In the genomic region with DNA sequence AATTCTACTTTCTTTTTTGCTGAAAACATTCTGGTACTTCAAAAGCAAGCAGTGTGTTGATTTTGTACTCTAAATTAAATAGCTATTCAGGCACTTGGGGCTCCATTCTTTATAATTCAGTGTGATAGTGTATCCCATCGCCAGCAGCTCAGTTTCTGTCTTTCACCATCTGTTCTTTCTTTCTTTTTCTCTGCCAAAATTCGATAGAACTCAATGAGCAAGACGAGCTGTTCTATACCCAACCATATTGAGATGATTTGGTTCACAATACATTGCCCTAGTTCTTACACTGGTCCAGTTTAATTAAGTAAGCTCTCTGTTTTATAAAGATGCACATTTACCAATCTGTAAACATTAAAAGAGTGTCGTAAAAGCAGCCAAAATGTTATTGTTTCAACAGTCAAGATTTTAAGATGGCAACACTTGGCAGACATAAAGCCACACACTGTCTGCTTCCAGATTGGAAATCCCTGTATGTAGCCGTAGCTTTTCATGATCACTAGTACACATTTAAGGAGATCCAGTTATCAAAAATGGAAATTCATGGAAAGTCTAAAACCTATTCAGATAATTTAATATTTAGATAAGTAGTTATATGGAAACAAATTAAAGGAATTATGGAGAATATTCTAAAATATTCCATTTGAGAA, we compare ENCODE assay signal across 21 mouse cellular contexts.
DNase-seq lines count a peak whose midpoint lies in the region; ATAC-seq and TF ChIP-seq lines count a peak whose summit lies in the region.
"Had no signal": no experiment of that assay in that cellular context is flagged by ENCODE, and none has a peak within 500 bp of the region (broad histone marks: within the 10 kb centered on the region; RNA-seq: fewer than 3 reads in every experiment).

No protein-coding gene starts in this region.

- H3K79me2 ChIP-seq in MEL (ENCODE audit: control insufficient read depth, insufficient read depth, low read length, poor library complexity), result no peaks in the 10 kb centered on the region

- H3K4me2 ChIP-seq in forebrain, embryonic 13.5 days, result no peak overlapping the region
- H3K4me2 ChIP-seq in forebrain, embryonic 16.5 days (ENCODE audit: low read length), result no peak overlapping the region
- H3K4me2 ChIP-seq: heart, embryonic 11.5 days; kidney, embryonic 15.5 days; neural tube, embryonic 15.5 days had no signal

- WGBS in forebrain, embryonic 13.5 days, result 34% methylated on average over 5 of the region's 5 CpGs
- 85% methylated on average over 5 of the region's 5 CpGs for WGBS in forebrain, embryonic 10.5 days
- WGBS in forebrain, embryonic 16.5 days, result 17% methylated on average over 5 of the region's 5 CpGs

- H3K27ac ChIP-seq in forebrain, embryonic 13.5 days, result no peak overlapping the region
- no peak overlapping the region for H3K27ac ChIP-seq in forebrain, embryonic 10.5 days
- H3K27ac ChIP-seq in MEL (ENCODE audit: control insufficient read depth, low read depth, low read length), result no peak overlapping the region
- peak overlapping the region; percentile 60 for H3K27ac ChIP-seq in forebrain, embryonic 16.5 days (ENCODE audit: low read length)
- H3K27ac ChIP-seq: embryonic facial prominence, embryonic 10.5 days; kidney, embryonic 15.5 days; neural tube, embryonic 15.5 days had no signal

- no peaks in the 10 kb centered on the region for H3K36me3 ChIP-seq in forebrain, embryonic 13.5 days (ENCODE audit: poor library complexity, severe bottlenecking)
- H3K36me3 ChIP-seq in forebrain, embryonic 10.5 days (replicated peaks), result no peaks in the 10 kb centered on the region
- no peaks in the 10 kb centered on the region for H3K36me3 ChIP-seq in MEL (ENCODE audit: control insufficient read depth in 1 of 2, insufficient read depth in 2 of 2, low read length in 2 of 2)
- H3K36me3 ChIP-seq in forebrain, embryonic 16.5 days (ENCODE audit: control insufficient read depth, insufficient read depth), result no peaks in the 10 kb centered on the region
- H3K36me3 ChIP-seq: neural tube, embryonic 15.5 days had no signal

- no peak overlapping the region for H3K4me3 ChIP-seq in forebrain, embryonic 13.5 days
- no peak overlapping the region for H3K4me3 ChIP-seq in forebrain, embryonic 10.5 days
- peak overlapping the region in 1 of 2 experiments; percentile 54; a peak in 2 of 4 replicates for H3K4me3 ChIP-seq in MEL (ENCODE audit: control insufficient read depth in 1 of 2, insufficient read depth in 1 of 2, low read depth in 2 of 2, low read length in 2 of 2)
- no peak overlapping the region for H3K4me3 ChIP-seq in forebrain, embryonic 16.5 days (replicated peaks; ENCODE audit: low read length)
- H3K4me3 ChIP-seq: embryonic facial prominence, embryonic 10.5 days; kidney, embryonic 15.5 days; neural tube, embryonic 15.5 days had no signal

- H3K9me3 ChIP-seq in forebrain, embryonic 13.5 days (replicated peaks), result no peaks in the 10 kb centered on the region
- no peaks in the 10 kb centered on the region for H3K9me3 ChIP-seq in forebrain, embryonic 10.5 days
- H3K9me3 ChIP-seq in MEL (replicated peaks; ENCODE audit: insufficient read depth, low read length), result no peaks in the 10 kb centered on the region
- H3K9me3 ChIP-seq in forebrain, embryonic 16.5 days (ENCODE audit: control insufficient read depth, low read length), result no peaks in the 10 kb centered on the region
- H3K9me3 ChIP-seq: embryonic facial prominence, embryonic 10.5 days; kidney, embryonic 15.5 days; neural tube, embryonic 15.5 days had no signal

- no peak for TF ChIP-seq EP300 in MEL (IDR thresholded peaks at IDR 0.05; ENCODE audit: low read depth in 1 of 2, low read length in 2 of 2)

- no peak for TF ChIP-seq RAD21 in MEL (IDR thresholded peaks at IDR 0.05; ENCODE audit: low read depth, low read length)

- no peak for DNase-seq in forebrain, embryonic 10.5 days (ENCODE audit: extremely low spot score, low spot score)
- peak; percentile 13 for DNase-seq in layer of hippocampus, adult 11-12 months (ENCODE audit: low spot score)
- no peak for DNase-seq in layer of hippocampus, postnatal 36 days
- peak; percentile 10 for DNase-seq in MEL (ENCODE audit: low read depth, low spot score)
- no peak for DNase-seq in testis, postnatal 10 days (ENCODE audit: low spot score)
- DNase-seq: adrenal gland, postnatal 10 days; B cell, adult 2 months; cerebellum, postnatal 36 days; heart, postnatal 14 days; liver; liver, postnatal 0 days; lung, postnatal 36 days; right cerebral cortex, postnatal 4 days; thymus, postnatal 4 days had no signal

- no peak for TF ChIP-seq CTCF in MEL (IDR thresholded peaks at IDR 0.05 in 2 of 3, conservative IDR thresholded peaks at IDR 0.05 in 1 of 3; ENCODE audit: control insufficient read depth in 1 of 3, insufficient read depth in 1 of 3, low read depth in 2 of 3, low read length in 3 of 3, poor library complexity in 1 of 3, severe bottlenecking in 1 of 3)

- H3K27me3 ChIP-seq in forebrain, embryonic 13.5 days, result no peaks in the 10 kb centered on the region
- no peaks in the 10 kb centered on the region for H3K27me3 ChIP-seq in forebrain, embryonic 10.5 days (ENCODE audit: poor library complexity, severe bottlenecking)
- H3K27me3 ChIP-seq in MEL (ENCODE audit: control insufficient read depth in 1 of 2, insufficient read depth in 2 of 2, low read length in 2 of 2), result no peaks in the 10 kb centered on the region
- no peaks in the 10 kb centered on the region for H3K27me3 ChIP-seq in forebrain, embryonic 16.5 days (replicated peaks; ENCODE audit: control insufficient read depth, insufficient read depth, low read length)
- H3K27me3 ChIP-seq: kidney, embryonic 15.5 days; neural tube, embryonic 15.5 days had no signal

- no peak for TF ChIP-seq POLR2A in MEL (IDR thresholded peaks at IDR 0.05; ENCODE audit: control insufficient read depth in 1 of 2, insufficient read depth in 1 of 2, low read depth in 1 of 2, low read length in 2 of 2, poor library complexity in 1 of 2)

- ATAC-seq in forebrain, embryonic 13.5 days, result peak; percentile 90
- peak; percentile 95 for ATAC-seq in forebrain, embryonic 16.5 days
- ATAC-seq: intestine, embryonic 16.5 days; liver, postnatal 0 days had no signal

- H3K4me1 ChIP-seq in forebrain, embryonic 13.5 days, result 0 out of 2 replicates have a peak, but pooled peaks cover 3% of the 10 kb centered on the region
- peaks cover 11% of the 10 kb centered on the region for H3K4me1 ChIP-seq in forebrain, embryonic 10.5 days
- no peaks in the 10 kb centered on the region for H3K4me1 ChIP-seq in MEL (ENCODE audit: control insufficient read depth in 1 of 2, insufficient read depth in 2 of 2, low read length in 2 of 2)
- H3K4me1 ChIP-seq in forebrain, embryonic 16.5 days (replicated peaks; ENCODE audit: control insufficient read depth, insufficient read depth, low read length), result peaks cover 4% of the 10 kb centered on the region
- H3K4me1 ChIP-seq: kidney, embryonic 15.5 days; neural tube, embryonic 15.5 days had no signal

- H3K9ac ChIP-seq in forebrain, embryonic 13.5 days, result no peak overlapping the region
- H3K9ac ChIP-seq in MEL (ENCODE audit: control insufficient read depth, low read depth, low read length, poor library complexity, severe bottlenecking), result no peak overlapping the region
- no peak overlapping the region for H3K9ac ChIP-seq in forebrain, embryonic 16.5 days (replicated peaks; ENCODE audit: low read depth, low read length)
- H3K9ac ChIP-seq: kidney, embryonic 15.5 days; liver, postnatal 0 days; neural tube, embryonic 15.5 days had no signal

TF ChIP-seq in MEL, 35 proteins besides CTCF, POLR2A, EP300 and RAD21:
- no peak for TF ChIP-seq POLR2AphosphoS5 (IDR thresholded peaks at IDR 0.05; ENCODE audit: borderline replicate concordance, low read depth, low read length)
- no peak for TF ChIP-seq UBTF (IDR thresholded peaks at IDR 0.05; ENCODE audit: borderline replicate concordance, insufficient read depth, low read depth, low read length)
- no peak for TF ChIP-seq MYC (IDR thresholded peaks at IDR 0.05; ENCODE audit: low read depth, low read length)
- no peak for TF ChIP-seq USF1 (IDR thresholded peaks at IDR 0.05; ENCODE audit: low read depth, low read length)
- no peak for TF ChIP-seq POLR2AphosphoS2 (IDR thresholded peaks at IDR 0.05; ENCODE audit: low read length)
- no peak for TF ChIP-seq MAZ (IDR thresholded peaks at IDR 0.05; ENCODE audit: low read depth, low read length)
- TF ChIP-seq KAT2A (conservative IDR thresholded peaks at IDR 0.05; ENCODE audit: low read depth, low read length), result no peak
- TF ChIP-seq NELFE (IDR thresholded peaks at IDR 0.05; ENCODE audit: low read depth, low read length), result no peak
- no peak for TF ChIP-seq JUND (IDR thresholded peaks at IDR 0.05; ENCODE audit: low read depth, low read length)
- no peak for TF ChIP-seq BHLHE40 (IDR thresholded peaks at IDR 0.05; ENCODE audit: borderline replicate concordance, low read depth, low read length)
- TF ChIP-seq ETS1 (IDR thresholded peaks at IDR 0.05; ENCODE audit: low read depth, low read length), result no peak
- TF ChIP-seq HCFC1 (IDR thresholded peaks at IDR 0.05; ENCODE audit: low read depth, low read length), result no peak
- no peak for TF ChIP-seq MAX (IDR thresholded peaks at IDR 0.05; ENCODE audit: low read length)
- no peak for TF ChIP-seq GATA1 (IDR thresholded peaks at IDR 0.05; ENCODE audit: low read depth, low read length)
- no peak for TF ChIP-seq CHD2 (IDR thresholded peaks at IDR 0.05; ENCODE audit: low read length)
- TF ChIP-seq ZC3H11A (IDR thresholded peaks at IDR 0.05; ENCODE audit: low read depth, low read length), result no peak
- TF ChIP-seq MXI1 (IDR thresholded peaks at IDR 0.05; ENCODE audit: low read depth, low read length), result no peak
- no peak for TF ChIP-seq E2F4 (IDR thresholded peaks at IDR 0.05; ENCODE audit: borderline replicate concordance, low read depth, low read length)
- no peak for TF ChIP-seq CHD1 (IDR thresholded peaks at IDR 0.05; ENCODE audit: low read depth, low read length)

Comparison
In these comparisons a context has a peak if more than half of its experiments do, and no peak if none do; other contexts are left out.
1. DNase-seq: peak in layer of hippocampus, adult 11-12 months (single experiment) and MEL (single experiment); none in forebrain, embryonic 10.5 days (single experiment), layer of hippocampus, postnatal 36 days (0 of 2) and testis, postnatal 10 days (single experiment).